Mouse (Mus musculus) kidney, embryonic 16.5 days (tissue): ENCODE data around the gene Rbbp5. TPM values are rescaled to one million over a fixed set of nuclear protein-coding genes. Genes with fewer than 3 reads are reported as not detected.

Source experiments
- ATAC-seq: fragments of 200-750 bp; cut with Nextera tagmentation; 2 replicates; pipeline ENCODE4 v1.8.0; 2017; ENCODE audit warnings: moderate TSS enrichment; ENCODE audit not compliant: low FRiP score, low TSS enrichment
- H3K27ac ChIP-seq: fragments of 300-500 bp; sonication (generic); 2 replicates; pipeline ENCODE4 v1.5.1; 2014; ENCODE audit warnings: low read length
- H3K27me3 ChIP-seq: fragments of 300-500 bp; sonication (generic); 2 replicates; pipeline ENCODE4 v1.6.1; 2014; ENCODE audit warnings: low read length, control low read depth, mixed read lengths; ENCODE audit not compliant: insufficient read depth
- H3K36me3 ChIP-seq: fragments of 300-500 bp; sonication (generic); 2 replicates; pipeline ENCODE4 v1.6.1; 2014; ENCODE audit warnings: low read length, control low read depth, mixed read lengths; ENCODE audit not compliant: insufficient read depth
- H3K4me1 ChIP-seq: fragments of 300-500 bp; sonication (generic); 2 replicates; pipeline ENCODE4 v1.6.1; 2014; ENCODE audit warnings: low read length, control low read depth, mixed read lengths; ENCODE audit not compliant: insufficient read depth
- H3K4me2 ChIP-seq: fragments of 300-500 bp; sonication (generic); replicated peaks from 2 replicates; pipeline ENCODE4 v1.6.1; 2014; ENCODE audit warnings: low read depth, low read length
- H3K4me3 ChIP-seq: fragments of 300-500 bp; sonication (generic); 2 replicates; pipeline ENCODE4 v1.5.1; 2014; ENCODE audit warnings: mild to moderate bottlenecking, low read length
- H3K9ac ChIP-seq: fragments of 300-500 bp; sonication (generic); replicated peaks from 2 replicates; pipeline ENCODE4 v1.6.1; 2014; ENCODE audit warnings: low read length
- H3K9me3 ChIP-seq: fragments of 300-500 bp; sonication (generic); 2 replicates; pipeline ENCODE4 v1.6.1; 2016; ENCODE audit warnings: low read length, control low read depth
- WGBS: fragments of 180-500 bp; shearing (Covaris S2); extraction: QIAGEN DNeasy Blood & Tissue Kit; methylation state at CpG from one replicate; pipeline ENCODE4 v1.1.7; 2014; 5-methylcytosine and 5-hydroxymethylcytosine counted together
- polyA plus RNA-seq: library from polyadenylated mRNA; unstranded; fragments of >200 nt; fragmentation: Nextera tagmentation; extraction: Ambion mirVana; gene quantifications from 2 replicates; pipeline ENCODE4 v1.2.1, GENCODE M21; 2015

The Rbbp5 gene
- polyA plus RNA-seq: 46.6 and 50.1 TPM in 2 replicates

DNA sequence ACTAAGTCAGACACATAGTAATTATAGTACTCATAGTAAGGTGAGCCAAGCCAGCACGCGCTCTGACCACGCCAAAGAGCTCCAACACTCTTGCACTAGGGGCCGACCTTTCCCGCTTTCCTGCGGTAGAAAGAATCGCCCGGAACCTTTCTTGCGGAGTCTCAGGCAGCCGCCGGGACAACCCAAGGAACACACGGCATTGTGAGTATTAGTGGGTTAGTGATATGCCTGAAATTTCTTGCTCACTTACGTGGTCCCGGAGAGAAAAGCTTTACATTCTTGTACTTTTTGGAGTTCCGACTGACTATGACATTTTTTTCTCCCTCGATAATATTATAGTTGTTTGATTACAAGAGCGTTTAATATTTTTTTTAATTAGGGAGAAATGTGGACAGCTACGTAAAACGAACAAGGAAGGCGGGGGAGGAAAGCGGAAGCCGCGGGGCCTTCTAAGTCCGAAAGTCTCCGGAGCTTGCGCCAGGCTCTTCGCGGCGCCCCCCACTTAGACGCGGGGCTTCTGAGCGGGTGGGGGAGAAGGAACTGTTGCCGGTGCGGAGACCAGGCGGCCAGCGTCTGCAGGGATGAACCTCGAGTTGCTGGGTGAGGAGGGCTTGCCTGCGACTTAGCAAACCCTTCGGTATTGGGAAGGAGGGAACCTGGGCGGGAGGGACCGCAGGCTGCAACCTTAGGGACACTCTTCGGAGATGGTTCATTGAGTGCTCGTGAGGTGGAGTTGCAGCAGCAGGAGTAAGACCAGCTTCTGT is at the start of gene Rbbp5:
Gene Rbbp5 (plus strand): TSS at position 438 of the 764 bp plus-strand sequence.
- Histone ChIP-seq H3K27ac (peak within 1 kb of the TSS; percentile 77; the same call in 1 of the 2 replicates), H3K4me2 (peak within 1 kb of the TSS; percentile 75), H3K27me3 (no peaks in the 10 kb centered on the region), H3K4me1 (peaks cover 12% of the 10 kb centered on the region), H3K9ac (peak within 1 kb of the TSS; percentile 92), H3K36me3 (no peaks in the 10 kb centered on the region), H3K4me3 (peak within 1 kb of the TSS; percentile 88), H3K9me3 (no peaks in the 10 kb centered on the region)
- peak; percentile 92 for ATAC-seq
- WGBS: under 1% methylated on average over 43 of the region's 43 CpGs

DNA sequence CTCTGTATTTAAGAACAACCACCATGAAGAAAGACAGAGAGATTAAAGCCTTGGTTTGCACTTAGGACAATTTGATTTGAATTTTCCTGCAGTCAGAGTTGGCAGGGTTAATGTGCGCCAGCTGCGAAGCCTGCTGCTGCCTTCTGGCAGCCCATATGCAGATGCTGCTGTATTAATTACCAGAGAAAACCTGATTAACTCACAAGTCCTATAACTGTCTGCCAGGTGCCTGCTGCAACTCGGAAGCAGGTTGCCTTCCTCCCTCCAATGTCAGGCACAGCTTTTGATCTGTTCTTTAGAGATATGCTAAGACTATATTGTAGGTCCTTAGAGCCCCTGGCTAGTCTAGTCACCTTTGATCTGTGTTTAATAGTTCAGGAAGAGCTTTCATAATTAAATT is 46.3 kb upstream of the Rbbp5 start:
- Histone ChIP-seq H3K4me1 (peaks cover 12% of the 10 kb centered on the region), H3K27me3 (no peaks in the 10 kb centered on the region), H3K9ac (no peak overlapping the region), H3K4me2 (no peak overlapping the region), H3K27ac (no peak overlapping the region), H3K4me3 (no peak overlapping the region), H3K36me3 (peaks cover 11% of the 10 kb centered on the region), H3K9me3 (no peaks in the 10 kb centered on the region)
- ATAC-seq: no peak
- WGBS: 54% methylated on average over 3 of the region's 3 CpGs

DNA sequence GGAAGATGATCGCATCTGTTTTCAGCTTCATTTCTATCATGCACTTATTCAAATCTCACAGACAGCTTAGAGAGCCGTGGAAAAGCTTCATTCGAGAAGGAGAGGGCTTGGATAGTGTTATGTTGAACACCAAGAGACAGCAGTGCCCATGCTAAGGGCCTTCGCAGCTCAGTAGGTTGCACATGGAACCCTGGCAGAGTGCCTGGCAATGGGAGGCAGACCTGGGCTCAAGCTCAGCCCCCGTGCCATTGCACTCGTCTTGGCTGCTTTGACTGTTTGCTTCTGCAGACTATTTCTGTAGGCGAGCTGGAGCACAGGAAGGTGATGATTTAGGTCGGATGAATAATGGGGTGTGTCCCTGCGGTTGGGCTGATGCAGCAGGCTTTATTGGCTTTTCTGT is 45.4 kb upstream of the Rbbp5 start:
- Histone ChIP-seq H3K4me3 (no peak overlapping the region), H3K27ac (no peak overlapping the region), H3K4me2 (no peak overlapping the region), H3K27me3 (no peaks in the 10 kb centered on the region), H3K9ac (no peak overlapping the region), H3K36me3 (peaks cover 14% of the 10 kb centered on the region), H3K4me1 (peaks cover 7% of the 10 kb centered on the region), H3K9me3 (no peaks in the 10 kb centered on the region)
- ATAC-seq: no peak
- 54% methylated on average over 9 of the region's 9 CpGs for WGBS

DNA sequence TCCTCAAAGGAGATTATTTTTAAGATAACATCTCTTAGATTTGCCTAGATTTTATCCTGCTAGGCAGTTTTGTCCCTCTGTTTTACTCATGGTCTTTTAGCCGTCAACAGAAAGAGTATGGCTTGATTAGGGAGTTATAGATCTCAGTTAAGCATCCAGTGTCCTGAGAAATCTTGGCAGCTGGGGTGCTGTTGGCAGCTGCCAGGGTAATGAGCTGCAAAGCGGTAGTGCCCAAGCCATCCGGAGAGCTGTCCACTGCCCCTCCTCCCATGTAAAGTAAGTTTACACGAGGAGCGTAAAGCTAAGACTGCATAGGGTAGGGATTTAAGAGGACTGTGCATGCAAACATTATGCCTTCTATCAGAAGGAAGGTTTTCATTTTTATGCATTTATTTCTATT is 43.8 kb upstream of the Rbbp5 start:
- no peak for ATAC-seq
- Histone ChIP-seq H3K4me3 (no peak overlapping the region), H3K36me3 (peaks cover 14% of the 10 kb centered on the region), H3K4me2 (no peak overlapping the region), H3K27me3 (no peaks in the 10 kb centered on the region), H3K9me3 (no peaks in the 10 kb centered on the region), H3K9ac (no peak overlapping the region), H3K27ac (no peak overlapping the region), H3K4me1 (peaks cover 7% of the 10 kb centered on the region)
- WGBS: 61% methylated on average over 5 of the region's 5 CpGs

DNA sequence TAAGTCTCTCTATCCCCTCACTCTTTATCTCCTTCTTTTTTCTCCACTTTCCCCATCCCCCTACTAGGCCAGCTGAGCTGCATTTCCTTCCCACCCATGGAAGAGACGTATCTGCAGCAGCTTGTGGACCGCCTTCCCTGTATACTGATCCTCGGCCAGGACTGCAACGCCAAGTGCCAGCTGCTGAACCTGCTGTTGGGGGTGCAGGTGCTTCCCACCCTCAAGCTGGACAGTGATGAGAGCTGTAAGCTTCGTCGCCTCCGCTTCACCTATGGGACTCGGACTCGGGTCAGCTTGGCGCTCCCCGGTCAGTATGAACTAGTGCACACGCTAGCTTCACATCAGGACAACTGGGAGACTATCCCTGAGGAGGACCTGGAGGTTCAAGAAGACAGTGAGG is 43.1 kb upstream of the Rbbp5 start:
- no peak for ATAC-seq
- Histone ChIP-seq H3K4me1 (peaks cover 7% of the 10 kb centered on the region), H3K27me3 (no peaks in the 10 kb centered on the region), H3K9me3 (no peaks in the 10 kb centered on the region), H3K9ac (no peak overlapping the region), H3K4me3 (no peak overlapping the region), H3K27ac (no peak overlapping the region), H3K4me2 (no peak overlapping the region), H3K36me3 (peaks cover 14% of the 10 kb centered on the region)
- 88% methylated on average over 12 of the region's 12 CpGs for WGBS

DNA sequence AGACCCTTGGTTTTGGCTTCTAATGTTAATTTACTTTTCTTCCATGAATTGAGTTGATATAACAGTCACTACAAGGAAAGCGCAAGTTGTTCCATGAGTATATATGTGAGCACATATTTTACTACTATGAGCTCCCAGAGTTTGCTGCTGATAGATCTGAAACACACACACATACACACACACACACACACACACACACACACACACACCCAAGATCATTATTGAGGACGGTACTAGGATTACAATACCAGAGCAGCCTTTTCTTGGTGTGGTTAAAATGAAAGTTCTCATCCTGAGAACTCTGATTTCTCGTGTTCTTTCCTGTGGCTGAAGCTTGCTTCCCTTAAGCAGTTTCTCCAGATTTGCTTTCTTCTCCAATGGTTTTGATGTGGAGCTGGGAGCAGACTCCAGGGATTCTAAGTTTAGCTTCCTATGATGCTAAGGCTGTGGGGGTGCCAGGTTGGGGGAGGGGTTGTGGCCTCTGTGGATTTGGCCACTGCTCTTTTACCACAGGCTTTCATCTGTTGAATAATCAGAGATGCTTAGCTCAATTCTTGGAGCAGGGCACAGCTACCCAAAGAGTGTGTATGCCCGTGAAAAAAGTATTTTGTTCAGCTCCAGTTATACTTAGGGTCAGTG is 40.7 kb upstream of the Rbbp5 start:
- H3K4me2 ChIP-seq: no peak overlapping the region
- WGBS: 70% methylated on average over 4 of the region's 4 CpGs
- H3K4me3 ChIP-seq: no peak overlapping the region
- ATAC-seq: 0 out of 2 replicates have a peak, but pooled peaks have one; percentile 39
- no peaks in the 10 kb centered on the region for H3K27me3 ChIP-seq
- H3K9ac ChIP-seq: no peak overlapping the region
- peak overlapping the region; percentile 51 for H3K27ac ChIP-seq
- H3K36me3 ChIP-seq: peaks cover 23% of the 10 kb centered on the region
- H3K4me1 ChIP-seq: peaks cover 6% of the 10 kb centered on the region
- no peaks in the 10 kb centered on the region for H3K9me3 ChIP-seq

DNA sequence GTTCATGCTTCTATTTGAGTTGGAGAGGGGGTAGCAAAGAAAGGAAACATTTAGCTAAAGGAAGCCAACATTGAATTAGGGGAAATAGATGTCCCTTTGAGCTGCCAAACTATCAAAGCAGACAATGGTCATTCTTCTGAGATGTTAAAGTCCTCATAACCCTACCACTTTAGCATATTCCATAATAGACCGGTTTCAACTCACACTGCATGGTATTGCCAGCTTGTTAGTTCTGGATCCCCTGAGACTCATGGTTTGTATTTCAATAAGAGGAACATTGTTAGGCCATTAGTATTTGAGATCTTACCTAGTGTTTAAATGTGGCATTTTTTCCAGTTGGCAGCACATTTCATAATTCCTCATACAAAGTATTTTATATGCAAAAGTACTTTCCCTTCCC is 40.2 kb upstream of the Rbbp5 start:
- no peak overlapping the region for H3K9ac ChIP-seq
- no peaks in the 10 kb centered on the region for H3K9me3 ChIP-seq
- H3K4me3 ChIP-seq: no peak overlapping the region
- WGBS: 86% methylated on average over 1 of the region's 1 CpGs
- peak; percentile 15; the same call in 1 of the 2 replicates for ATAC-seq
- no peak overlapping the region for H3K4me2 ChIP-seq
- H3K27me3 ChIP-seq: no peaks in the 10 kb centered on the region
- H3K36me3 ChIP-seq: peaks cover 28% of the 10 kb centered on the region
- peaks cover 1% of the 10 kb centered on the region for H3K4me1 ChIP-seq
- H3K27ac ChIP-seq: peak overlapping the region; percentile 39; the same call in 1 of the 2 replicates

DNA sequence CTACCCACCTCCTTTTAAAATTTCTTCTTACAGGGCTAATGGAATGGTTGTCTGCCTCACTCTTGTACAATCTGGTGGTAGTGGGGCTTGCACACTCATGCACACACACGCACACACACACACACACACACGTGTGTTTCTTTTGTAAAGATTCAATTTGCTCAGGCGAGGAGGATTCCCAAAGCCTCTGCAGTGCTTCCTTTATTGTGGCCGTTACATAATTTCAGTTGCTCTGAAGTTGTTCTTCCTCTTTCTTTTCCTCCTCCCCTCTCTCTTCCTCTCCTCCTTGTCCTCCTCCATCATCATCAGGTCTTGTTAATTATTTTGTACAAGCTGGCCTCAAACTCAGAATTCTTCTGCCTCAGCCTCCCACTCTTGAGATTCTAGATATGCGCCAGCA is 39.8 kb upstream of the Rbbp5 start:
- no peak for ATAC-seq
- H3K4me2 ChIP-seq: no peak overlapping the region
- H3K9me3 ChIP-seq: no peaks in the 10 kb centered on the region
- H3K36me3 ChIP-seq: peaks cover 32% of the 10 kb centered on the region
- no peak overlapping the region for H3K4me3 ChIP-seq
- WGBS: 78% methylated on average over 5 of the region's 5 CpGs
- H3K9ac ChIP-seq: no peak overlapping the region; the same call in 1 of the 2 replicates
- no peaks in the 10 kb centered on the region for H3K27me3 ChIP-seq
- no peaks in the 10 kb centered on the region for H3K4me1 ChIP-seq
- H3K27ac ChIP-seq: peak overlapping the region; percentile 70; the same call in 1 of the 2 replicates

DNA sequence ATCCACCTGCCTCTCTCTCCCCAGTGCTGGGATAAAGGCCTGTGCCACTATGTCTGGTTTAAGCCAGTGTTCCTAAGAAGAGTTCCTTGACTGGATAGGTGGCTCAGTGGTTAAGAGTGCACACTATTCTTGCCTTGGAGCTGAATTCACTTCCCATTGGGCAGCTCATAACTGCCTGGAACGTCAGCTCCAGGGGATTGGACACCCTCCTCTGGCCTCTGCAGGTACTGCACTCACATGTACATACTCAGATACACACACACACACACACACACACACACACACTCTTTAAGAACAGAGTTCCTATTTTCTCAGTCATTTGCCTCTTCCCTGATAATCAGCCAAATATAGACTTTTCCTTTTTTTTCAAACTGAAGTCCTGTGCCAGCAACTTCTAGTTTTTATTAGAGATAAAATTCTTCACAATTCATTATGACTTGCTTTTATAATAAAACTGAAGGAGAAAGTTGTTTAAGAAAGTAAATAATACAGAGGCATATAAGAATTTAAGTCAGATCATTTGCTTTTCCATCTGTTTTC is 36.2 kb upstream of the Rbbp5 start:
- Histone ChIP-seq H3K36me3 (peaks cover 21% of the 10 kb centered on the region), H3K9ac (no peak overlapping the region), H3K4me1 (no peaks in the 10 kb centered on the region), H3K4me2 (no peak overlapping the region), H3K9me3 (no peaks in the 10 kb centered on the region), H3K27ac (no peak overlapping the region), H3K27me3 (no peaks in the 10 kb centered on the region), H3K4me3 (no peak overlapping the region)
- no peak for ATAC-seq
- 58% methylated on average over 1 of the region's 1 CpGs for WGBS

DNA sequence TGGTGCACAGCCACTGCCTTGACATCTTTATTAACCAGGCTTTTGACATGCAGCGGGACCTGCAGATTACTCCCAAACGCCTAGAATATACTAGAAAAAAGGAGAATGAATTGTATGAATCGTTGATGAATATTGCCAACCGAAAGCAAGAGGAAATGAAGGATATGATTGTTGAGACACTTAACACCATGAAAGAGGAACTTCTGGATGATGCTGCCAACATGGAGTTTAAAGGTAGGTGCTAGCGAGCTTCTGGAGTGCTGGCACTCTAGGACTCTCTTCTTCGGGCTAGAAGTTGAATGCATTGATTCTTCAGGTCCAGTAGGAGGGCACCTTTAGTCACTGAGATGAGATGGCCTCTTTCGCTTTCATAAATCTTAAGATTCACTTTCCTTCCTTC is 27.4 kb upstream of the Rbbp5 start:
- Histone ChIP-seq H3K4me3 (no peak overlapping the region), H3K27me3 (no peaks in the 10 kb centered on the region), H3K4me2 (no peak overlapping the region), H3K4me1 (no peaks in the 10 kb centered on the region), H3K36me3 (peaks cover 33% of the 10 kb centered on the region), H3K9ac (no peak overlapping the region), H3K9me3 (no peaks in the 10 kb centered on the region), H3K27ac (no peak overlapping the region)
- 89% methylated on average over 7 of the region's 7 CpGs for WGBS
- no peak for ATAC-seq
